Mouse (Mus musculus): ENCODE measurements around the gene Klf2.

DNA sequence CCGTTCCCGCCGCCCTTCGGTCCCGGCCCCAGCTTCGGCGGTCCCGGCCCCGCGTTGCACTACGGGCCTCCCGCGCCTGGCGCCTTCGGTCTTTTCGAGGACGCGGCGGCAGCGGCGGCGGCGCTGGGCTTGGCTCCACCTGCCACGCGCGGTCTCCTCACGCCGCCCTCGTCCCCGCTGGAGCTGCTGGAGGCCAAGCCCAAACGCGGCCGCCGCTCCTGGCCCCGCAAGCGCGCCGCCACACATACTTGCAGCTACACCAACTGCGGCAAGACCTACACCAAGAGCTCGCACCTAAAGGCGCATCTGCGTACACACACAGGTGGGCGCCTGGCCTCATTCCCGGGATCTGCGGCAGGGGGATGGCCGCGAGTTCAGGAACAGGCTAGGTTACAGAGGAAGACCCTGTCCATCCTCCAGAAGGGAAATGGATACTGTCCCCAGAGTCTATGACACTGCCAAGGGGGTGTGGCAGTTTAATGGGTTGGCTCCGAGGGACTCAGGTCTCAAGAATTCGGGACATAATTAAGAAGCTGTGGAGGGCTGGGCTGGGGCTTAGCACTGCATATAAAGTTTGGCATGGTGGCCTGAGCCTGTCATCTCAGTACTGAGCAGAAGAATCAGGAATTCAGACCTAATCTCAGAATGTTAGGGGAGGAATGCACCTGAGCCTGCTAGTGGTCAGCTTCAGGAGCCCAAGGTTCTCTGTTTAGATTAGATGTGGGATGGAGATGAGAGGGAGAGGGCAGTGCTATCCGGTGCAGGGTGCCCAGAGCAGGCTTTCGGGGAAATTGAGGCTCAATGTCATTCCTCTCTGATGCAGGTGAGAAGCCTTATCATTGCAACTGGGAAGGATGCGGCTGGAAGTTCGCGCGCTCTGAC is 1.3 kb downstream of the Klf2 start:
- no peak for TF ChIP-seq CTCF (IDR thresholded peaks at IDR 0.05)
- no peak for TF ChIP-seq EP300 (IDR thresholded peaks at IDR 0.05)
